Mouse (Mus musculus) heart, postnatal 25 days (tissue): ENCODE results near the gene Ggta1. TPM values are rescaled to one million over a fixed set of nuclear protein-coding genes. Genes with fewer than 3 reads are reported as not detected.

Experiments
- DNase-seq: peaks from one replicate; pipeline ENCODE4 v3.0.0; 2022; ENCODE audit warnings: low spot score
- intact Hi-C: fragments of 180-260 bp; cut with DNase I; formaldehyde crosslinking; loops from one replicate; pipeline ENCODE4 v1.15.1; 2025
- total RNA-seq, 2 experiments: library from RNA; stranded (reverse); gene quantifications; 2 replicates each; pipeline ENCODE4 v1.2.3; 2021

The Ggta1 gene
- total RNA-seq, 2 experiments from 2014 or later: 20.4 to 23.7 TPM

- intact Hi-C loops: loop anchor here (2.0 kb wide), 1 partner anchor 15 kb away; no protein-coding TSS in a partner anchor
- no peak for DNase-seq
Measured at GRCm38 (mm10) chr2:35445610-35446009, 17.4 kb downstream of the Ggta1 start.

GRCm38 (mm10) chr2:35444764-35445262 lies 18.2 kb downstream of the Ggta1 start:
- intact Hi-C loops: no loop called here
- no peak for DNase-seq

- intact Hi-C loops: no loop called here
- no peak for DNase-seq
Measured at GRCm38 (mm10) chr2:35443981-35444763, 18.9 kb downstream of the Ggta1 start.

GRCm38 (mm10) chr2:35443325-35443724 lies 19.7 kb downstream of the Ggta1 start:
- intact Hi-C loops: no loop called here
- no peak for DNase-seq

GRCm38 (mm10) chr2:35442079-35442478 lies 21.0 kb downstream of the Ggta1 start:
- no peak for DNase-seq
- intact Hi-C loops: no loop called here

- intact Hi-C loops: no loop called here
- DNase-seq: no peak
Measured at GRCm38 (mm10) chr2:35441419-35441818, 21.6 kb downstream of the Ggta1 start.

GRCm38 (mm10) chr2:35440480-35440879 lies 22.6 kb downstream of the Ggta1 start:
- intact Hi-C loops: no loop called here
- DNase-seq: no peak

GRCm38 (mm10) chr2:35437796-35438195 lies 25.2 kb downstream of the Ggta1 start:
- intact Hi-C loops: no loop called here

GRCm38 (mm10) chr2:35434576-35435123 lies 28.4 kb downstream of the Ggta1 start:
- intact Hi-C loops: loop anchor here (5.0 kb wide), 1 partner anchor 78 kb away; no protein-coding TSS in a partner anchor
- no peak for DNase-seq

More at GRCm38 (mm10) chr2:35437796-35438195, 25.2 kb downstream of the Ggta1 start:
- DNase-seq: no peak

- no peak for DNase-seq
- intact Hi-C loops: loop anchor here (5.0 kb wide), 1 partner anchor 79 kb away; no protein-coding TSS in a partner anchor
Measured at GRCm38 (mm10) chr2:35433428-35433827, 29.6 kb downstream of the Ggta1 start.

GRCm38 (mm10) chr2:35432472-35432871 lies 30.6 kb downstream of the Ggta1 start:
- peak; percentile 61 for DNase-seq
- intact Hi-C loops: loop anchor here (5.0 kb wide), 1 partner anchor 80 kb away; no protein-coding TSS in a partner anchor

- no peak for DNase-seq
- intact Hi-C loops: loop anchor here (5.0 kb wide), 1 partner anchor 80 kb away; no protein-coding TSS in a partner anchor
Measured at GRCm38 (mm10) chr2:35432011-35432410, 31.0 kb downstream of the Ggta1 start.

- intact Hi-C loops: loop anchor here (2.0 to 5.0 kb wide), 2 partner anchors 16 to 81 kb away; no protein-coding TSS in a partner anchor
- no peak for DNase-seq
Measured at GRCm38 (mm10) chr2:35430806-35431205, 32.2 kb downstream of the Ggta1 start.

GRCm38 (mm10) chr2:35428615-35429300 lies 34.3 kb downstream of the Ggta1 start:
- intact Hi-C loops: loop anchor here (5.0 kb wide), 1 partner anchor 34 kb away; the partner anchor contains the start of gene Ggta1
- no peak for DNase-seq

GRCm38 (mm10) chr2:35427559-35427958 lies 35.5 kb downstream of the Ggta1 start:
- intact Hi-C loops: loop anchor here (5.0 kb wide), 1 partner anchor 35 kb away; the partner anchor contains the start of gene Ggta1
- DNase-seq: peak; percentile 44

- intact Hi-C loops: no loop called here
- DNase-seq: no peak
Measured at GRCm38 (mm10) chr2:35423711-35424339, 39.2 kb downstream of the Ggta1 start.

- DNase-seq: no peak
- intact Hi-C loops: no loop called here
Measured at GRCm38 (mm10) chr2:35422384-35422783, 40.6 kb downstream of the Ggta1 start.

- intact Hi-C loops: no loop called here
- no peak for DNase-seq
Measured at GRCm38 (mm10) chr2:35420681-35421080, 42.4 kb downstream of the Ggta1 start.

- intact Hi-C loops: no loop called here
- no peak for DNase-seq
Measured at GRCm38 (mm10) chr2:35419671-35420070, 43.4 kb downstream of the Ggta1 start.

- intact Hi-C loops: no loop called here
Measured at GRCm38 (mm10) chr2:35419243-35419642, 43.8 kb downstream of the Ggta1 start.

More at GRCm38 (mm10) chr2:35419243-35419642, 43.8 kb downstream of the Ggta1 start:
- no peak for DNase-seq
